Mouse (Mus musculus): ENCODE data around the gene Gapt.

Gene Gapt

GRCm38 (mm10) chr13:110342602-110343001 lies 14.4 kb downstream of the Gapt start:
- DNase-seq: no peak

- no peak for DNase-seq
Measured at GRCm38 (mm10) chr13:110332958-110333597, 23.9 kb downstream of the Gapt start.

GRCm38 (mm10) chr13:110318746-110319145 lies 38.3 kb downstream of the Gapt start:
- no peak for DNase-seq

GRCm38 (mm10) chr13:110307188-110307587 lies 49.8 kb downstream of the Gapt start:
- no peak for DNase-seq

Measured in liver (tissue).